Mouse (Mus musculus): ENCODE data around the gene Il20ra.
"Not testable (repeated sequence)": the region's sequence is repeated elsewhere in the genome, so short reads cannot be mapped to it uniquely, and the experiment has no call there.

Gene Il20ra

GRCm38 (mm10) chr10:19712421-19712836, at the start of gene Il20ra:
Gene Il20ra (plus strand): TSS chr10:19712570.
- peak; percentile 59 for DNase-seq

GRCm38 (mm10) chr10:19668973-19669372, 43.4 kb upstream of the Il20ra start:
- no peak for DNase-seq

GRCm38 (mm10) chr10:19672015-19672414, 40.4 kb upstream of the Il20ra start:
- no peak for DNase-seq

GRCm38 (mm10) chr10:19673146-19673545, 39.2 kb upstream of the Il20ra start:
- peak; percentile 28 for DNase-seq

- no peak for DNase-seq
These were observed 24.7 kb upstream of the Il20ra start for GRCm38 (mm10) chr10:19687686-19688085.

GRCm38 (mm10) chr10:19691287-19691686, 21.1 kb upstream of the Il20ra start:
- DNase-seq = peak; percentile 13

GRCm38 (mm10) chr10:19691771-19692170, 20.6 kb upstream of the Il20ra start:
- DNase-seq = peak; percentile 53

- DNase-seq = no peak
These were observed 20.0 kb upstream of the Il20ra start for GRCm38 (mm10) chr10:19692332-19692731.

GRCm38 (mm10) chr10:19692988-19693387, 19.4 kb upstream of the Il20ra start:
- peak; percentile 70 for DNase-seq

- DNase-seq = peak; percentile 33
These were observed 18.7 kb upstream of the Il20ra start for GRCm38 (mm10) chr10:19693629-19694028.

- no peak for DNase-seq
These were observed 13.0 kb upstream of the Il20ra start for GRCm38 (mm10) chr10:19699331-19699730.

GRCm38 (mm10) chr10:19704445-19704844, 7.9 kb upstream of the Il20ra start:
- no peak for DNase-seq

GRCm38 (mm10) chr10:19707768-19708167, 4.6 kb upstream of the Il20ra start:
- DNase-seq = no peak

- DNase-seq = peak; percentile 33
These were observed 3.9 kb upstream of the Il20ra start for GRCm38 (mm10) chr10:19708277-19709070.

- DNase-seq = no peak
These were observed 1.4 kb upstream of the Il20ra start for GRCm38 (mm10) chr10:19711020-19711419.

- no peak for DNase-seq
These were observed 709 bp upstream of the Il20ra start for GRCm38 (mm10) chr10:19711551-19712171.

- no peak for DNase-seq
These were observed 6.3 kb downstream of the Il20ra start for GRCm38 (mm10) chr10:19718627-19719026.

GRCm38 (mm10) chr10:19722320-19722719, 9.9 kb downstream of the Il20ra start:
- DNase-seq = no peak

- no peak for DNase-seq
These were observed 11.9 kb downstream of the Il20ra start for GRCm38 (mm10) chr10:19724158-19724832.

- not testable (repeated sequence) for DNase-seq
These were observed 26.1 kb downstream of the Il20ra start for GRCm38 (mm10) chr10:19738442-19738841.

GRCm38 (mm10) chr10:19745662-19746061, 33.3 kb downstream of the Il20ra start:
- no peak for DNase-seq

- no peak for DNase-seq
These were observed 33.8 kb downstream of the Il20ra start for GRCm38 (mm10) chr10:19746156-19746555.

- no peak for DNase-seq
These were observed 35.3 kb downstream of the Il20ra start for GRCm38 (mm10) chr10:19747661-19748060.

GRCm38 (mm10) chr10:19765459-19765858, 53.1 kb downstream of the Il20ra start:
- no peak for DNase-seq
